ENCODE assay signal across 7 mouse cellular contexts in genomic region chr9:103112471-103113271, GRCm38 (mm10). TPM values are rescaled to one million over a fixed set of nuclear protein-coding genes. Genes with fewer than 3 reads are reported as not detected.
A peak's percentile ranks its signal among the peaks of the same experiment; 100 is the strongest.
DNase-seq lines count a peak whose midpoint lies in the region; ATAC-seq and TF ChIP-seq lines count a peak whose summit lies in the region.

No protein-coding gene starts in this region.

- TF ChIP-seq POLR2A in spleen, adult 2 months (IDR thresholded peaks at IDR 0.05; ENCODE audit: low read depth, low read length): no peak

- H3K4me2 ChIP-seq in heart, postnatal 0 days (ENCODE audit: low read depth, low read length): peak overlapping the region; percentile 88
- H3K4me2 ChIP-seq in limb, embryonic 12.5 days: peak overlapping the region; percentile 95

- H3K27ac ChIP-seq in spleen, adult 2 months (ENCODE audit: insufficient read depth, low read length): no peak overlapping the region
- H3K27ac ChIP-seq in heart, postnatal 0 days (ENCODE audit: low read depth): no peak overlapping the region
- H3K27ac ChIP-seq in limb, embryonic 12.5 days: no peak overlapping the region

- peaks cover 10% of the 10 kb centered on the region; the same call in 1 of the 2 replicates for H3K4me1 ChIP-seq in spleen, adult 2 months (ENCODE audit: control insufficient read depth, insufficient read depth, insufficient read length)
- H3K4me1 ChIP-seq in heart, postnatal 0 days (ENCODE audit: control insufficient read depth, insufficient read depth): peaks cover 5% of the 10 kb centered on the region; the same call in 1 of the 2 replicates
- peaks cover 18% of the 10 kb centered on the region for H3K4me1 ChIP-seq in limb, embryonic 12.5 days (replicated peaks)

- no peaks in the 10 kb centered on the region for H3K9me3 ChIP-seq in heart, postnatal 0 days (replicated peaks; ENCODE audit: control insufficient read depth, low read length)
- no peaks in the 10 kb centered on the region for H3K9me3 ChIP-seq in limb, embryonic 12.5 days

- DNase-seq in spleen, adult 2 months (ENCODE audit: low read depth in 1 of 2, low spot score in 2 of 2): no peak
- no peak for DNase-seq in spleen, postnatal 36 days (ENCODE audit: low spot score in 2 of 2)
- DNase-seq in cerebellum, postnatal 14 days: peak; percentile 66 to 77
- DNase-seq in heart, postnatal 0 days (ENCODE audit: low spot score): no peak
- peak; percentile 62 for DNase-seq in naive thymus-derived CD4-positive, alpha-beta T cell, adult 2 months (ENCODE audit: low read depth)
- no peak for DNase-seq in natural killer cell, adult 2 months (ENCODE audit: low spot score in 2 of 2)

- H3K4me3 ChIP-seq in spleen, adult 2 months (ENCODE audit: extremely low read depth, insufficient read depth, insufficient read length): peak overlapping the region; percentile 76
- peak overlapping the region; percentile 63 for H3K4me3 ChIP-seq in heart, postnatal 0 days (ENCODE audit: low read depth, low read length)
- H3K4me3 ChIP-seq in limb, embryonic 12.5 days (replicated peaks): peak overlapping the region; percentile 72

- no peak overlapping the region for H3K9ac ChIP-seq in heart, postnatal 0 days (replicated peaks; ENCODE audit: low read depth, low read length)
- H3K9ac ChIP-seq in limb, embryonic 12.5 days (replicated peaks): peak overlapping the region; percentile 71

- no peaks in the 10 kb centered on the region for H3K36me3 ChIP-seq in spleen, adult 2 months (ENCODE audit: control insufficient read depth, insufficient read depth, low read length)
- no peaks in the 10 kb centered on the region for H3K36me3 ChIP-seq in heart, postnatal 0 days (replicated peaks; ENCODE audit: control insufficient read depth, insufficient read depth, low read length)
- H3K36me3 ChIP-seq in limb, embryonic 12.5 days: no peaks in the 10 kb centered on the region

- no peak for TF ChIP-seq EP300 in heart, postnatal 0 days (IDR thresholded peaks at IDR 0.05; ENCODE audit: low read depth)

- H3K27me3 ChIP-seq in spleen, adult 2 months (ENCODE audit: control insufficient read depth, insufficient read depth, low read length): peaks cover 8% of the 10 kb centered on the region; the same call in 1 of the 2 replicates
- H3K27me3 ChIP-seq in heart, postnatal 0 days (ENCODE audit: control insufficient read depth, insufficient read depth, low read length): peaks cover 42% of the 10 kb centered on the region
- peaks cover 59% of the 10 kb centered on the region for H3K27me3 ChIP-seq in limb, embryonic 12.5 days

- no peak for TF ChIP-seq CTCF in spleen, adult 2 months (IDR thresholded peaks at IDR 0.05; ENCODE audit: extremely low read depth, insufficient read depth, insufficient read length, insufficient replicate concordance)
- no peak for TF ChIP-seq CTCF in heart, postnatal 0 days (IDR thresholded peaks at IDR 0.05; ENCODE audit: low read depth)

- WGBS in spleen, adult 2 months: 13% methylated on average over 35 of the region's 35 CpGs
- 4% methylated on average over 35 of the region's 35 CpGs for WGBS in heart, postnatal 0 days
- WGBS in limb, embryonic 12.5 days: 2% methylated on average over 35 of the region's 35 CpGs

- peak; percentile 25; the same call in 1 of the 2 replicates for ATAC-seq in heart, postnatal 0 days (ENCODE audit: insufficient read depth, low read depth)
- ATAC-seq in limb, embryonic 12.5 days (ENCODE audit: insufficient number of reproducible peaks, insufficient read depth, low FRiP score, low TSS enrichment, low read depth): 0 out of 2 replicates have a peak, but pooled peaks have one; percentile 17

RNA-seq across cellular contexts. Expression of gene Rab6b, which starts 1.1 kb away (rescaled TPM):
- 1.4 and 8.3 TPM in 2 replicates for polyA plus RNA-seq in spleen, adult 2 months (2012; rRNA removed)
- 1.7 and 1.9 TPM in 2 replicates for total RNA-seq in heart, postnatal 0 days (2014; rRNA removed; ENCODE audit: low replicate concordance)
- polyA plus RNA-seq in heart, postnatal 0 days (2015; fragmentation: Nextera tagmentation; extraction: Ambion mirVana): 1.9 and 2.1 TPM in 2 replicates
- polyA plus RNA-seq in limb, embryonic 12.5 days (2016; fragmentation: Nextera tagmentation; extraction: Ambion mirVana): 2.8 and 3.9 TPM in 2 replicates

Comparison
In these comparisons a context has a peak if more than half of its experiments do, and no peak if none do; other contexts are left out.
1. DNase-seq: peak in cerebellum, postnatal 14 days (2 of 2) and naive thymus-derived CD4-positive, alpha-beta T cell, adult 2 months (single experiment); none in spleen, adult 2 months (0 of 2), spleen, postnatal 36 days (0 of 2), heart, postnatal 0 days (single experiment) and natural killer cell, adult 2 months (0 of 2).
2. Peak in every context shown above with its lines, with median percentiles within 50 percentile points of each other: H3K4me3 ChIP-seq.